Mouse (Mus musculus) cerebellum, adult 2 months (tissue): ENCODE measurements around the gene Elk3. TPM values are rescaled to one million over a fixed set of nuclear protein-coding genes. Genes with fewer than 3 reads are reported as not detected.

ENCODE experiments used
- DNase-seq, 2 experiments: peaks; one replicate each; pipeline ENCODE4 v3.0.0; 2021
- H3K27ac ChIP-seq: fragments of 200-500 bp; 2 replicates; pipeline ENCODE4 v1.5.1; 2012; ENCODE audit warnings: low read length, control low read depth, inconsistent platforms; ENCODE audit not compliant: insufficient read depth
- H3K27me3 ChIP-seq: fragments of 200-500 bp; 2 replicates; pipeline ENCODE4 v1.6.1; 2012; ENCODE audit warnings: inconsistent platforms, mild to moderate bottlenecking, low read length, moderate library complexity; ENCODE audit not compliant: control insufficient read depth, insufficient read depth
- H3K4me1 ChIP-seq: fragments of 200-500 bp; 2 replicates; pipeline ENCODE4 v1.6.1; 2011; ENCODE audit warnings: low read length; ENCODE audit not compliant: control insufficient read depth, insufficient read depth
- H3K4me3 ChIP-seq: fragments of 200-500 bp; replicated peaks from 2 replicates; pipeline ENCODE3; 2011; ENCODE audit warnings: mild to moderate bottlenecking, low read depth, low read length, control low read depth; ENCODE audit not compliant: insufficient read depth
- CTCF ChIP-seq: fragments of 200-500 bp; IDR thresholded peaks from 2 replicates; pipeline ENCODE4 v1.5.1; 2011; ENCODE audit warnings: low read depth, mild to moderate bottlenecking, control low read depth, low read length, moderate library complexity, borderline replicate concordance; ENCODE audit not compliant: insufficient read depth
- POLR2A ChIP-seq: fragments of 200-500 bp; IDR thresholded peaks from 2 replicates; pipeline ENCODE4 v1.6.1; 2011; ENCODE audit warnings: low read length, control low read depth, borderline replicate concordance; ENCODE audit not compliant: insufficient read depth
- WGBS: fragments of 180-500 bp; shearing (Covaris S2); methylation state at CpG from one replicate; pipeline ENCODE4 v1.1.7; 2018; 5-methylcytosine and 5-hydroxymethylcytosine counted together
- polyA plus RNA-seq: library from polyadenylated mRNA; depleted of rRNA; stranded (reverse); fragments of >200 nt; gene quantifications from 2 replicates; pipeline ENCODE4 v1.2.3, GENCODE M21; 2012

Elk3 gene
- polyA plus RNA-seq, 1 experiment = 5.9 TPM

GRCm38 (mm10) chr10:93316909-93317308 lies 6.0 kb upstream of the Elk3 start:
- Histone ChIP-seq H3K4me1 (no peaks in the 10 kb centered on the region; the same call in 1 of the 2 replicates), H3K27me3 (no peaks in the 10 kb centered on the region; the same call in 1 of the 2 replicates), H3K4me3 (no peak overlapping the region), H3K27ac (no peak overlapping the region)
- no peak for TF ChIP-seq POLR2A
- no peak for TF ChIP-seq CTCF
- DNase-seq = no peak
- 78% methylated on average over 6 of the region's 6 CpGs for WGBS

GRCm38 (mm10) chr10:93311576-93311975 lies 641 bp upstream of the Elk3 start:
- H3K27ac ChIP-seq = no peak overlapping the region
- 24% methylated on average over 4 of the region's 4 CpGs for WGBS
- no peak for DNase-seq
- TF ChIP-seq POLR2A = no peak
- no peak for TF ChIP-seq CTCF
- no peaks in the 10 kb centered on the region for H3K4me1 ChIP-seq
- H3K4me3 ChIP-seq = no peak overlapping the region
- peaks cover 4% of the 10 kb centered on the region; the same call in 1 of the 2 replicates for H3K27me3 ChIP-seq

GRCm38 (mm10) chr10:93309934-93310621 lies 857 bp downstream of the Elk3 start:
- TF ChIP-seq CTCF (no peak), POLR2A (no peak)
- WGBS = under 1% methylated on average over 43 of the region's 43 CpGs
- peak; percentile 21 to 40 for DNase-seq
- Histone ChIP-seq H3K4me1 (no peaks in the 10 kb centered on the region), H3K4me3 (peak overlapping the region; percentile 73), H3K27ac (no peak overlapping the region), H3K27me3 (peaks cover 4% of the 10 kb centered on the region; the same call in 1 of the 2 replicates)

- peak overlapping the region; percentile 73 for H3K4me3 ChIP-seq
- no peak overlapping the region for H3K27ac ChIP-seq
- peaks cover 4% of the 10 kb centered on the region; the same call in 1 of the 2 replicates for H3K27me3 ChIP-seq
- DNase-seq = peak in 1 of 2 experiments; percentile 15
- TF ChIP-seq CTCF (no peak), POLR2A (no peak)
- no peaks in the 10 kb centered on the region for H3K4me1 ChIP-seq
- 4% methylated on average over 22 of the region's 23 CpGs for WGBS
Measured at GRCm38 (mm10) chr10:93309131-93309933, 1.6 kb downstream of the Elk3 start.

- Histone ChIP-seq H3K4me1 (no peaks in the 10 kb centered on the region), H3K27ac (no peak overlapping the region), H3K4me3 (no peak overlapping the region), H3K27me3 (peaks cover 4% of the 10 kb centered on the region; the same call in 1 of the 2 replicates)
- TF ChIP-seq CTCF = no peak
- TF ChIP-seq POLR2A = no peak
- no peak for DNase-seq
- WGBS = 85% methylated on average over 11 of the region's 11 CpGs
Measured at GRCm38 (mm10) chr10:93306367-93306766, 4.6 kb downstream of the Elk3 start.

GRCm38 (mm10) chr10:93305946-93306345 lies 5.0 kb downstream of the Elk3 start:
- Histone ChIP-seq H3K4me3 (no peak overlapping the region), H3K27ac (no peak overlapping the region), H3K27me3 (peaks cover under 1% of the 10 kb centered on the region; the same call in 1 of the 2 replicates), H3K4me1 (no peaks in the 10 kb centered on the region)
- WGBS = 59% methylated on average over 6 of the region's 6 CpGs
- TF ChIP-seq CTCF = no peak
- DNase-seq = no peak

- 85% methylated on average over 4 of the region's 4 CpGs for WGBS
- Histone ChIP-seq H3K4me1 (no peaks in the 10 kb centered on the region), H3K4me3 (no peak overlapping the region), H3K27me3 (no peaks in the 10 kb centered on the region), H3K27ac (no peak overlapping the region)
- DNase-seq = no peak
- no peak for TF ChIP-seq POLR2A
- TF ChIP-seq CTCF = no peak
Measured at GRCm38 (mm10) chr10:93303231-93303630, 7.7 kb downstream of the Elk3 start.

GRCm38 (mm10) chr10:93301831-93302230 lies 9.1 kb downstream of the Elk3 start:
- Histone ChIP-seq H3K4me3 (no peak overlapping the region), H3K4me1 (no peaks in the 10 kb centered on the region), H3K27ac (no peak overlapping the region), H3K27me3 (no peaks in the 10 kb centered on the region)
- TF ChIP-seq CTCF = no peak
- no peak for TF ChIP-seq POLR2A
- no peak for DNase-seq
- 80% methylated on average over 8 of the region's 8 CpGs for WGBS
